Mouse (Mus musculus) c-Kit-negative CD71-positive TER-119-positive erythroid progenitor cells, embryonic 14.5 days (primary cell): Measurements from ENCODE around the gene Bloc1s3.

Experiments used
- DNase-seq: peaks from one replicate; pipeline ENCODE4 v3.0.0-alpha.2; 2013; ENCODE audit warnings: low read depth, low spot score

Gene Bloc1s3

DNA sequence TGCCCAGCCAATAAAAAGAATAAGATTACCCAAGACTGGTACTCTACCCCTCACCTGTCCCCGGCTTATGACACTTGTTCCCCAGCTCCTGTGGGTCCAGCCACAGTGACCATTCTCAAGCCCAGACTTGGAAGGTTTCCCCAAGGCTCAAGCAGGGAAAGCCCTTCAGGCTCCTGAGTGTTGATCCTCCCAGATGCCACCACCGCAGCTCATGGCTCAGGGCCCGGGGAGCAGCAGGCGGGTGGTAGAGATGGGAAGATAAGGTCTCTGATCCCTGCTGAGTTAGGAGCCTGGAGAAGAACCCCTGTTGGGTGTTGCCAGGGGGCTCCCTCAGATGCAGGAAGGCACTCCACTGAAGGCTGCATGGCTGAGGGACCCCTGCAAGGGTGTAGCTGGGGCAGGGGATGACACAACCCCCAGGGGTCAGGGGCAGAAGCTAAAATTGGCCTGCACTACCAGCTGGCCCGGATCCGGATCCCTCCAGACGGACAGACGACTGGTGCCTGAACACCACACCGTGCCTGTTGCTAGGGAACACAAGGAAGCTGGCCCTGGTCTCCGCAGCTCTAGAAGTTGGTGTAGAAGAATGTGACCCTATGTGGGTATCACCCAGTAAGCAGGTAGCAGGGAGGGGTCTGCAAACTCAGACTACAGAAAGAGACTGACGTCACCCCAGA is 52.2 kb downstream of the Bloc1s3 start:
- DNase-seq, result no peak

DNA sequence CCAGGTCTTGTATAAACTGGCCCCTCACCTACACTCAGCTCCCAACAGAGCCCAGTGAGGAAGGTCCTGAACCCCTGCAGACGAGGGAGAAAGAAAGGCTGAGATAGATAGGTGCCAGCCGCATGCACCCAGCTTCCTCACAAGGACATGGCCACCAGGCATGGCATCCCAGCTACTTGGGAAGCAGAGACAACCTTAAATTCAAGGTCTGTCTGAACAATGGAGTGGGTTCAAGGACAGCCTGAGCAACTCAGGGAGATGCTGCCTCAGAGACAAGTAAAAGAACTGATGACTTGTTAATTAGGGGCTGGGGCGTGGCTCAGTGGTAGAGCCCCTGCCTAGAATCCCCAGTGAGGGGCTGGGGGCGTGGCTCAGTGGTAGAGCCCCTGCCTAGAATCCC is 53.0 kb downstream of the Bloc1s3 start:
- no peak for DNase-seq
